In the genomic region with DNA sequence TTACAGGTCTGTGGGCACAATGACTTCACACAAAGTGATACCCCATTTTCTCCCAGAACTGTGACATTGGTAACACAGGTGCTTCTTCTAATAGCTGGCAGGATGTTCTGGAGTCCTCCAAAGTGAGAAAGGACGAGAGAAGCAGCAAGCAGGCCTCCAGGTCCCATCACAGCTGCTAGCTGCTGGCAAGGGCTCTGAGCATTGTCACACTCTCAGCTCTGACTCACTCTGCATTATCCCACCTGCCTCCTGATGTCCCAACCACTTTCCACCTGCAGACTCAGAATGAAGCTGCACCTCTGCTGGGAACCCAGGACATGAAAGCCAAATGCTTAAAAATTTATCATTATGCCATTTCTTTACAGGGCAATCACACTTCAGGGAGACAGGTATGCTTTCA, we compare ENCODE assay signal across 20 mouse cellular contexts.
"Had no signal": no experiment of that assay in that cellular context is flagged by ENCODE, and none has a peak within 500 bp of the region (broad histone marks: within the 10 kb centered on the region; RNA-seq: fewer than 3 reads in every experiment).

No protein-coding gene starts in this region.

- H3K4me1 ChIP-seq: hindbrain, embryonic 10.5 days; hindbrain, embryonic 12.5 days; hindbrain, embryonic 13.5 days; hindbrain, embryonic 15.5 days had no signal

- H3K36me3 ChIP-seq: heart, embryonic 12.5 days; heart, embryonic 13.5 days; heart, embryonic 15.5 days; hindbrain, embryonic 10.5 days; hindbrain, embryonic 12.5 days; hindbrain, embryonic 13.5 days; hindbrain, embryonic 15.5 days; intestine, embryonic 15.5 days; kidney, embryonic 15.5 days had no signal

- ATAC-seq: hindbrain, postnatal 0 days; inflammation-experienced regulatory T-cells, adult 6 months; intestine, embryonic 15.5 days; intestine, embryonic 16.5 days; intestine, postnatal 0 days had no signal

- H3K27ac ChIP-seq: heart, embryonic 10.5 days; heart, embryonic 13.5 days; heart, embryonic 15.5 days; hindbrain, embryonic 10.5 days; hindbrain, embryonic 12.5 days; hindbrain, embryonic 13.5 days; hindbrain, embryonic 14.5 days; hindbrain, embryonic 15.5 days; hindbrain, postnatal 0 days; intestine, embryonic 15.5 days; kidney, embryonic 15.5 days; kidney, postnatal 0 days; left cerebral cortex, adult 2 months had no signal

- DNase-seq: kidney, postnatal 4 days; layer of hippocampus, adult 9-11 months; layer of hippocampus, postnatal 36 days had no signal

- H3K27me3 ChIP-seq: heart, embryonic 12.5 days; heart, embryonic 13.5 days; heart, embryonic 15.5 days; hindbrain, embryonic 12.5 days; hindbrain, embryonic 13.5 days; hindbrain, embryonic 15.5 days; intestine, embryonic 15.5 days; kidney, embryonic 15.5 days had no signal

- H3K4me3 ChIP-seq: heart, embryonic 10.5 days; heart, embryonic 12.5 days; heart, embryonic 13.5 days; heart, embryonic 15.5 days; hindbrain, embryonic 10.5 days; hindbrain, embryonic 12.5 days; hindbrain, embryonic 13.5 days; hindbrain, embryonic 15.5 days; intestine, embryonic 15.5 days; kidney, embryonic 15.5 days; left cerebral cortex, adult 2 months had no signal
